Mouse (Mus musculus): Measurements from ENCODE around the gene Sgpp1. TPM values are rescaled to one million over a fixed set of nuclear protein-coding genes. Genes with fewer than 3 reads are reported as not detected.

Gene Sgpp1
- polyA plus RNA-seq, 1 experiment from 2014 or later: 40.7 TPM

GRCm38 (mm10) chr12:75681101-75681500 is 54.4 kb downstream of the Sgpp1 start:
- ATAC-seq (ENCODE audit: insufficient number of reproducible peaks, low FRiP score, low TSS enrichment, low read depth): no peak
- Histone ChIP-seq H3K27me3 (no peaks in the 10 kb centered on the region), H3K9ac (no peak overlapping the region), H3K36me3 (no peaks in the 10 kb centered on the region), H3K4me1 (no peaks in the 10 kb centered on the region), H3K9me3 (no peaks in the 10 kb centered on the region), H3K27ac (no peak overlapping the region), H3K4me2 (no peak overlapping the region), H3K4me3 (no peak overlapping the region)
- WGBS: 78% methylated on average over 4 of the region's 4 CpGs

GRCm38 (mm10) chr12:75678393-75678792 is 57.1 kb downstream of the Sgpp1 start:
- no peaks in the 10 kb centered on the region for H3K27me3 ChIP-seq
- no peaks in the 10 kb centered on the region for H3K9me3 ChIP-seq
- H3K27ac ChIP-seq: no peak overlapping the region
- no peaks in the 10 kb centered on the region for H3K36me3 ChIP-seq
- ATAC-seq (ENCODE audit: insufficient number of reproducible peaks, low FRiP score, low TSS enrichment, low read depth): no peak
- H3K4me3 ChIP-seq: no peak overlapping the region
- no peaks in the 10 kb centered on the region for H3K4me1 ChIP-seq
- H3K9ac ChIP-seq: no peak overlapping the region
- WGBS: 85% methylated on average over 4 of the region's 4 CpGs
- no peak overlapping the region for H3K4me2 ChIP-seq

GRCm38 (mm10) chr12:75672630-75673029 is 62.9 kb downstream of the Sgpp1 start:
- no peak overlapping the region for H3K27ac ChIP-seq
- peaks cover 14% of the 10 kb centered on the region for H3K4me1 ChIP-seq
- no peak for ATAC-seq (ENCODE audit: insufficient number of reproducible peaks, low FRiP score, low TSS enrichment, low read depth)
- H3K4me3 ChIP-seq: no peak overlapping the region
- H3K9me3 ChIP-seq: no peaks in the 10 kb centered on the region
- no peak overlapping the region for H3K4me2 ChIP-seq
- no peaks in the 10 kb centered on the region for H3K36me3 ChIP-seq
- H3K9ac ChIP-seq: no peak overlapping the region
- no peaks in the 10 kb centered on the region for H3K27me3 ChIP-seq
- 90% methylated on average over 4 of the region's 4 CpGs for WGBS

- H3K4me3 ChIP-seq: no peak overlapping the region
- no peak for ATAC-seq (ENCODE audit: insufficient number of reproducible peaks, low FRiP score, low TSS enrichment, low read depth)
- 65% methylated on average over 3 of the region's 3 CpGs for WGBS
Observed at GRCm38 (mm10) chr12:75671759-75672315, 63.7 kb downstream of the Sgpp1 start.

GRCm38 (mm10) chr12:75670611-75671010 is 64.9 kb downstream of the Sgpp1 start:
- H3K36me3 ChIP-seq: no peaks in the 10 kb centered on the region
- no peak for ATAC-seq (ENCODE audit: insufficient number of reproducible peaks, low FRiP score, low TSS enrichment, low read depth)
- peak overlapping the region; percentile 92; the same call in 1 of the 2 replicates for H3K27ac ChIP-seq
- peak overlapping the region; percentile 70 for H3K4me2 ChIP-seq
- peak overlapping the region; percentile 67 for H3K4me3 ChIP-seq
- H3K27me3 ChIP-seq: no peaks in the 10 kb centered on the region
- H3K4me1 ChIP-seq: peaks cover 14% of the 10 kb centered on the region
- WGBS: 87% methylated on average over 6 of the region's 6 CpGs
- H3K9ac ChIP-seq: no peak overlapping the region
- no peaks in the 10 kb centered on the region for H3K9me3 ChIP-seq

More at GRCm38 (mm10) chr12:75671759-75672315, 63.7 kb downstream of the Sgpp1 start:
- no peaks in the 10 kb centered on the region for H3K9me3 ChIP-seq
- no peaks in the 10 kb centered on the region for H3K27me3 ChIP-seq
- H3K36me3 ChIP-seq: no peaks in the 10 kb centered on the region
- H3K4me2 ChIP-seq: no peak overlapping the region
- H3K27ac ChIP-seq: no peak overlapping the region
- peaks cover 14% of the 10 kb centered on the region for H3K4me1 ChIP-seq
- no peak overlapping the region for H3K9ac ChIP-seq

- ATAC-seq (ENCODE audit: insufficient number of reproducible peaks, low FRiP score, low TSS enrichment, low read depth): peak; percentile 99
- Histone ChIP-seq H3K9ac (peak within 1 kb of the TSS; percentile 75), H3K9me3 (no peaks in the 10 kb centered on the region), H3K27ac (peak within 1 kb of the TSS; percentile 94), H3K4me3 (peak within 1 kb of the TSS; percentile 67), H3K4me1 (peaks cover 14% of the 10 kb centered on the region), H3K36me3 (no peaks in the 10 kb centered on the region), H3K4me2 (peak within 1 kb of the TSS; percentile 81), H3K27me3 (no peaks in the 10 kb centered on the region)
- WGBS: 1% methylated on average over 55 of the region's 55 CpGs
Observed at GRCm38 (mm10) chr12:75669258-75670106, 66.0 kb downstream of the Sgpp1 start, which contains the start of gene Wdr89. TSS of gene Wdr89 (minus strand) at chr12:75669537.

- no peak for ATAC-seq (ENCODE audit: insufficient number of reproducible peaks, low FRiP score, low TSS enrichment, low read depth)
- under 1% methylated on average over 9 of the region's 9 CpGs for WGBS
Observed at GRCm38 (mm10) chr12:75668916-75669257, 66.6 kb downstream of the Sgpp1 start.

GRCm38 (mm10) chr12:75668221-75668620 is 67.3 kb downstream of the Sgpp1 start:
- no peak overlapping the region for H3K4me3 ChIP-seq
- WGBS: 86% methylated on average over 2 of the region's 2 CpGs
- H3K36me3 ChIP-seq: no peaks in the 10 kb centered on the region
- peaks cover 19% of the 10 kb centered on the region for H3K4me1 ChIP-seq
- no peak for ATAC-seq (ENCODE audit: insufficient number of reproducible peaks, low FRiP score, low TSS enrichment, low read depth)
- no peaks in the 10 kb centered on the region for H3K9me3 ChIP-seq
- H3K27ac ChIP-seq: no peak overlapping the region
- peak overlapping the region; percentile 81 for H3K4me2 ChIP-seq
- H3K27me3 ChIP-seq: no peaks in the 10 kb centered on the region
- no peak overlapping the region for H3K9ac ChIP-seq

More at GRCm38 (mm10) chr12:75668916-75669257, 66.6 kb downstream of the Sgpp1 start:
- peak overlapping the region; percentile 67 for H3K4me3 ChIP-seq
- H3K9ac ChIP-seq: peak overlapping the region; percentile 75
- peaks cover 15% of the 10 kb centered on the region for H3K4me1 ChIP-seq
- peak overlapping the region; percentile 81 for H3K4me2 ChIP-seq
- no peaks in the 10 kb centered on the region for H3K9me3 ChIP-seq
- no peaks in the 10 kb centered on the region for H3K27me3 ChIP-seq
- no peaks in the 10 kb centered on the region for H3K36me3 ChIP-seq
- H3K27ac ChIP-seq: peak overlapping the region; percentile 94

- Histone ChIP-seq H3K36me3 (no peaks in the 10 kb centered on the region), H3K4me3 (no peak overlapping the region), H3K9me3 (no peaks in the 10 kb centered on the region), H3K27me3 (no peaks in the 10 kb centered on the region), H3K9ac (no peak overlapping the region), H3K4me1 (peaks cover 19% of the 10 kb centered on the region), H3K27ac (no peak overlapping the region), H3K4me2 (no peak overlapping the region)
- no peak for ATAC-seq (ENCODE audit: insufficient number of reproducible peaks, low FRiP score, low TSS enrichment, low read depth)
Observed at GRCm38 (mm10) chr12:75666939-75667338, 68.6 kb downstream of the Sgpp1 start.

GRCm38 (mm10) chr12:75664516-75664810 is 71.1 kb downstream of the Sgpp1 start:
- Histone ChIP-seq H3K9me3 (no peaks in the 10 kb centered on the region), H3K36me3 (no peaks in the 10 kb centered on the region), H3K9ac (no peak overlapping the region), H3K27me3 (no peaks in the 10 kb centered on the region), H3K4me3 (no peak overlapping the region), H3K4me1 (peaks cover 10% of the 10 kb centered on the region; the same call in 1 of the 2 replicates), H3K27ac (no peak overlapping the region), H3K4me2 (no peak overlapping the region)
- WGBS: 24% methylated on average over 6 of the region's 6 CpGs
- no peak for ATAC-seq (ENCODE audit: insufficient number of reproducible peaks, low FRiP score, low TSS enrichment, low read depth)

Measured in limb, embryonic 15.5 days (tissue).